Mouse (Mus musculus) adrenal gland, postnatal 14 days (tissue): Measurements from ENCODE around the gene Socs2. TPM values are rescaled to one million over a fixed set of nuclear protein-coding genes. Genes with fewer than 3 reads are reported as not detected.

Experiments
- DNase-seq: peaks from one replicate; pipeline ENCODE4 v3.0.0; 2021; ENCODE audit warnings: mixed read lengths
- total RNA-seq: library from RNA; stranded (reverse); gene quantifications from 2 replicates; pipeline ENCODE4 v1.2.3, GENCODE M21; 2021

The Socs2 gene
- total RNA-seq, 1 experiment from 2014 or later = 24.5 TPM

DNA sequence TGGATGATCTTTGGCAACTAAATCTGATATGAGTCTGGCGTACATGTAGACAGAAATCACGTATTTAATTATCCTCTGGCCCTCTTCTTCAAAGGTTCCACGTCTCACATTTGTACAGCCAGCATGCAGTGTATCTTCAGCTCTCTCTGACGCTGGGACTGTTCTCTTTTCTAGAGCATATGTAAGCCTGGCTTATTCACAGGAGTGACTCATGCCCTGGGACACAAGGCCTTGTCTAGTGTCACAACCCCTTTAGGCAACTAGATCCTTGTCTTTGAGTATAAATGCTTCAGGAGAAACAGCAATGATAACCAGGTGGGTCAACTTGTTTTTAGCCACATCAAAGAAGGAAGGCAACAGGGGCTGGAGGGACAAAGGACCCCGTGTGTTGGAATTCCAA is 5.7 kb upstream of the Socs2 start:
- DNase-seq = peak; percentile 25

DNA sequence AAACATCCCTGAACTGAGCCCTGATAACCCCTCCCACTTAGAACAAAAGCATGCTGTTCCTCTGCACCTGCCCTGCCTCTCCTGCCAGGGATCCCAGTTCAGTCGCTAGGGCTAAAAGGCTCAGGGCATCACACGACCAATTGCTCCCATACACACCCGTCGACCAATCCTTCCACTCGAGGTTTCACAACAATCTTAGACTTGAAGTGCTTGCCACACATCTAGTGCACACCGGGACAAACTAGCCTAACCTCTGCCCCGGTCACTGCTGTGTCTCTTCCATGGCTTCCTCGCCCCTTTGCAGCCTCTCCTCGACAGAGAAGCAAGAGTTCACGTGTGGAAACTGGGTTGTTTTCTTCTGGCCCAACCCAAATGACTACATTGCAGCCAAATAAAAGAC is 3.3 kb upstream of the Socs2 start:
- DNase-seq = peak; percentile 13

DNA sequence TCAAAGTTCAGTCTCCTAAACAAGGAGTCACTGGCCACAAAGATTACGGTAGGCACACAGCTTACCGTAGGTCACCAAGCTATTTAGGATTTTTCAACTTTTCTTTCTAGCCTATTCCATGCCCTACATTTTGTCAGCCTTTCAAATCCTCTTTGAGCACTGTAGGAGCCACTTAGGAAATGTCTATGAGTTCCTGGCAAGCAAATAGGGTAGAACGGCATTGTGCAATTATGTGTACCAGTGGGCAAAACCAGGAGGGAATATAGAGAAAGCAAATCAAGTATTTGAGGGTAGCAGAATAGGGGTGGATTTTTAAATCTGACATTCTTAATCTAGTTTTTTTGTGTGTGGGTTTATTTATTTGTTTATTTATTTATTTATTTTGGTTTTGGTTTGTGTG is 2.7 kb upstream of the Socs2 start:
- no peak for DNase-seq

DNA sequence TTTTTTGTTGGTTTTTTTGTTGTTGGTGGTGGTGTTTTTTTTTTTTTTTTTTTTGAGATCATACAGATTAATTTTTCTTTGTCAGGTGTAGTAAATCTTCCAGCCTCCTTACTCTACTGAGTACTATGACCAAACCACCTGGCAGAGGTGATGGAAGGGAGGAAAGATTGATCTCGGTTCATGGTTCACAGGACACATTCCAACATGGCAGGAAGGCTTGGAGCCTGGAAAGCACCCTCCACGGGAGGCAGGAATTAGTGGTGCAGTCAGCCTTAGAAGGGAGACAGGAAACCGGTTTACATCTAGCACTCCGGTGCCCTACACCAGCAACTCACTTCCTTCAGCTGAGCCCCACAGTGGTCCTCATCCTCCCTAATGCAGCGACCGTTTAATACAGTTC is 1.7 kb upstream of the Socs2 start:
- no peak for DNase-seq

DNA sequence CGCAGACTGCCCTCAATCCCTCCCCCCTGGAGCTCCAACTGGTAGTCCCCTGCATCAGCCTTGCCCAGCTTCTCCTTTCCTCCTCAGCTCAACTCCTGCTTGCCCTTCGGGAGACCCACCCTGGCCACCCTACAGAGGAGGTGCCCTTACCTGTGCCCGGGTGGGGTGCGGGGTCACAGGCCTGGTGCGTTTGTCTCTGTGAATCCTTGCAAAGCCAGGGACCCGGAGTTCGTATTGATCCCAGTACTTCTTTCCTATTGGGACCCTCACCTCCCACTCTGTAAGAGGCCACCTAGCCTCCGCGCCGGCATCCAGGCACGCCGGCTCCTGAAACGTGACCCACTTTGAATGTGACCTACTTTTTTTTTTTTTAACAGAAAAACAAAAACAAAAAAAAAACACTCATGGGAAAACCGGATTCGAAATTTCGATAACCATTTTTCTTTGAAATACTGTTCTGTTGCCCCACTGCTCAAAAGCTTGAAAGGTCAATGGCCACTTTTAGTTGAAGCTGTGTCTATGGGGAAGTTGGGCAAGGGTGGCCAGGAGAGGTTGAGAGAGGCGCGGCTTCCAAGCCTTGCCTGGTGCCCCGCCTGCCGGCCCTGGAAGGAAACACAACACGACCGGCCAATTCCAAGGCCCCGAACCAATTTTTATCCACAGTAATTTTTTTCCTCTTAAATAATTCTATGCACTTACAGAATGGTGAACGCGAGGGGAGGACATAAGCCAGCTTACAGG is 686 bp upstream of the Socs2 start:
- DNase-seq = peak; percentile 89

DNA sequence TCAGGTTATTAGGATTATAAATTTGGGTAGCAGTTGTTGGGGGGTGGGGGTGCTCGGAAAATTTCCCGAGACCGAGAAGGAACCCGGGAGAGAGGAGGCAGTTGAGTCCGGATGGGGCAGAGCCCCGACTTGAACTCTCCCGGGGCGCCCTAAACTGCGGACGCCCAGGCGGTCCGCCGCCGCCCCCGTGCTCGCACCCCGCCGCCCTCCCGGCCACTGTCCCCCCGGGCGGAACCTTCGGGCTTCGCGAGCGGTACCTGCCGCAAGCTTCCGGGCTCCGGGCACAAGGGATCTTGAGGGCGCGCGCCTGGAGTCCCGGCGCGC is 657 bp downstream of the Socs2 start:
- DNase-seq = no peak

DNA sequence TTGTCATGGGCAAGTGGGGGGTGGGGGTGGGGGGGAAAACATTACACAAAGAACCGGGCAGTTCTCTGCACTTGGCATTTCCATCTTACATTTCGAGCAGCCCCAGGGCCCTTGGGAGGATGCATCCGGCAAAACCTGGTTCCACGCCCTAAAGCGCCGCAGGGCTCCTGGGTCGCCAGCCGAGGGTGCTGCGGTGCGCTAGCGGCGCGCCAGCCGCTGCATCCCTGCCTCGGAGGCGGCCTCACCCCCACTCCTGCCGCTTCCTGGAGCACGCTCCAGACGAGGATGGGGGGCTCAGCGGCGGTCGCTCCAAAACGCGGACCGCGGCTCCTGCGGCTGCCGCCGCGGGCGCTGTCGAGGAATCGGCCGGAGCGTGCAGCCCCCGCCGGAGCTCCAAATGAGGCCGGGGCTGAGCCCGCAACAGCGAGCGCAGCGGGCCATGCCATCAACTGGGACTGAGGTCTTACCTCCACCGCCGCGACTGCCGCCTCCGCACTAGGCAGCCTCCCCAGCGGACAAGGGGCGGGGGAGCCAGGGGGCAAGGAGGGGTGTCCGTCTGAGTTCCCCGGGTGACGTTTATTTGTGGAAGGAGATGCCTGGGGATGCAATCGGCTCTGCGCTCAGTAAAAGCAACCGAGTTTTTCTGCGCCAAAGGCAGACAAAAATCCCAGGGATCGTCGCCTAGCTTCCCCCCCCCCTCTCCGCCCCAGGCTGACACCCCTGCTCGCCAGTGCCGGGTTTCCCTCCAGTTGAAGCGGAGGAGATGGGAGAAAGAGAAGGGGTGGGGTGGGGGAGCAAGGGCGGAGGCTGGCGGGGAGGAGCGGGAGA is 1.2 kb downstream of the Socs2 start:
- DNase-seq = peak; percentile 73

DNA sequence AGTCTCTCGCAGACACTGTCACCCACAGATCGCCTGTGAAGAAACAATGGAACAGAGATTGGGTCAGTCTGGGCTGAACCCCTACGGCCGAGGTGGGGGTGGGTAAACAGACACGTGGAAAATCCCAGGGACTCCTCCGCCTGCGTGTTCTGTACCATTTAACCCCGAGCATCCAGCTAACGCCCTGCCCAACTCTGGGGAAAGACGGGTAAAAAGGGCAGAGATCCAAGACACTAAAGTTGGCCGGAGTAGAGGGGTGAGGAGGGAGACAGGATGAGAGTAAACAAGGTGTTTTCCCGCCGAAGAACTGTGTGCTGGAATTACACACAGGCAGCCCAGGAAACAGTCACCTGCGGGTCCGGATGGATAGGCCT is 1.8 kb downstream of the Socs2 start:
- DNase-seq = peak; percentile 11

DNA sequence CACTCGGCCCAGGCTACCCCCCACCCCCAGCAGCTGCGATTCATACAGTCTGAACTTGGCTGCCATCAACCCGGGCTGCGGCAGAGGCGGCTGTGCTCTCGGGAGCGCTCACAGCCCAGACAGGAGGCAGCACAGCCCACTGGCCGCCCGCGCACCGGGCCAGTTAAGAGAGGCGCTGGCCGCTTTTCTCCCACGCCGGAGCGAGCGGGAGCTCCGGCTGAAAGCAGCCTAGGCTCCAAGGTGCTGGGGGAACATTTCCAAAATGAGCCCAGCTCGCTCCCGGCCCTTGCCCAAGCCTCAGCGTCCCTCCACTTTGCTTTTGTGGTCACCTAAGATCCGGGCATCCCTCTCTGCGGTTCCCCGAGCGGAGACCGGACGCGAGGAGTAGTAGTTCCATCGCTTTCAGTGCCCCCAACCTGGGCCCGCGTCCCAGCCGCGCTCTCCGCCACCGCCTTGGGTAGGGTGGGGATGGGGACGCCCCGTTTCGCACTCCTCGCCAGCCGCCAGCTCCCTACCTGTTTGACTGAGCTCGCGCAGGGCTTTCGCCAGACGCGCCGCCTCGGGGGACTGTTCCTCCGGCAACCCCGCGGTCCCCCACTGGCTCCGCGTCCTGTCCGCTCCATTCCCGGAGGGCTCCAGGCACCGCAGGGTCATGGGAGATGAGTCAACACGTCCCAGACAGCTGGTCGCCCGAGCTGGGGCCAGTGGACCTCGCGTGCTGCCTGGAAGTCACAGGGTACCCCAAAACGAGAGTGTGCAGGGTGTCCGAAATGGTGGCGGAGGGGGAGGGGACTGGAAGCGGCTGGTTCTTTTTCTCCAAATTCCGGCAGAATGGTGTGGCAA is 2.4 kb downstream of the Socs2 start:
- DNase-seq = peak; percentile 71

DNA sequence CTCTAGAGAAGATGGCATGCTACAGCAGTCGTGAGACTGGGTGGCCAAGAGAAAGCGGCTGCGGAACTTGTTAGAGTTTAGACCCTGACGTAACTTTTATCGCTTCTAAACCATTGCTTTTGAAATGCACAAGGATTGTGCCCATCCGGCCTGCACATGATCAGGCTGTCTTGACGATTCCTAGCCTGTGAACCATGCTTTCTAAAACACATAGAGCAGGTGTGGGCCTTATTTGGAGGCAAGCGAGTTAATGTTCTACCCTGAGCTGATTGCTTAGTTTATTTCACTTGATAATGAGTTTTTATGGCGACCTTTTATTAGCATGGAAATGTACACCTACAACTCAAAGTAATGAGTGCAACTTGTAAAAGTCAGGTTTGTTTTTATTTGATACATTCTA is 5.8 kb downstream of the Socs2 start:
- no peak for DNase-seq

DNA sequence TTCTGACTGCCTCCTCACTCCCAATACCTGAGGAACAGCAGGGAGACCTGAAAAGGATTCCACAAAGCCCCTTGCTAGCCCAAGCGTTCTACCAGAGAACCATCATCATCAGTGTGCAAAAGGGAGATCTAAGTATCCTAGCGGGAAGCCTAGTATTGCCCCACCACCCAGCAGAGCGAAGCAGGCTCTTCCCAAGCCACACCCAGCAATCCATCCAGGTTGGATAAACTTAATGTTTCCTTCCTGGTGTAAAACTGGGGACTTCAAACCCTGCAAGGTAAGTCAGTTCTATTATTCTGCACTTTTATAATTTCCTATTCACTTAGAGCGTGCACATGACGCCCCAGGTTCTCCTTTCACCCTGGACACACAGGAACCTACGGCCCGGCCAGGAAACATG is 6.3 kb downstream of the Socs2 start:
- DNase-seq = no peak

DNA sequence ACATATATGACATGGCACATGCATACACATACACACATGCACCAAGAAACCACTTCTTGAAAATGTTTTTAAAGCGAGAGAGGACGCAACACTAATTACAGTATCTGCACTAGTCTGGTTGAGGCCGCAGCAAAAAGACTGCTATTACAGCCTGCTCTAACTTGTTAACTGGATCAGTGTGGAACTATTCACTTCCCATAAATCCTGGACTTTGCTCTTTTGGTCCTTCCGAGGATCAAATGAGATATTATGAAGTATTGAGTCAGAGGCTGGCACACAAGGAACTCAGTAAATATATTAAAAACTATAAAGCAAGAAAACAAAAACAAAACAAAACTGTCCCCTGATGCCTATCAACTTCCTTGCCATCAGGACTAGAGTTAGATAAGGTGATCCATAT is 6.8 kb downstream of the Socs2 start:
- DNase-seq = no peak

DNA sequence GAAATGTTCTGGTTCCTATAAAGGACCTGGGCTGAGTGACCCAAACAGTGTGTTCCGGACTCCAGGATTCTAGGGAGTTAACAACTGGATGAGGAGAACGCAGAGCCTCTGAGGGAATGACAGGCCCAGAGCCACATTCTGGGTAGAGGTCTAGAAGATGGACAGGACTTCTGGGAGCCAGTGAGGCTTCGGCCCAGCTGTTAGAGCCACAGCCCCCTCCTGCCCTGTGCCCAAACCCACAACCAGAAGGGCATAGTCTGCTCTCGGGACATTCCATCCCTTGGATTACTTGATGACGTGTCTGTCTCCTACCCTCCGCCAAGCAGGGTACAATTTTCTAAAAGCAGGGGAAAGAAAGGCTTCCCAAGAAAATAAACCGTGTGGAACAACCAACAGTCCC is 7.8 kb downstream of the Socs2 start:
- DNase-seq = no peak

DNA sequence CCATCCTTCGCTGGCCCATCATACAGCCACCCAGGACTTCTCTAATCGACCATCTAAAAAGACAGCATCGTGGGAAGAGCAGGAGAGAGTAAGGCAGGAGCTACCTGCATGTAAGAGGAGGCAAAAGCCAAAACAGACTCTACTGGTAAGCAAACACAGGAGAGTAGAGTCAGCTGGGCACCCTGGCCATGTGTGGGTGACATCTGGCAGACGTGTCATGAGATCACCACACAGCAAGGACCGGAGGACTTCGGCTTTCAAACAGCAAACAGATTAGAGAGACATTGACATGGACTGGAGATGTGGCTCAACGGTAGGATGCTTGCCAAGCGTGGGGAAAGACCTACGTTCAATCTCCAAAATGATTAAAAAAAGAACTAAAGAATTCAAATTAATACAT is 8.5 kb downstream of the Socs2 start:
- DNase-seq = no peak

DNA sequence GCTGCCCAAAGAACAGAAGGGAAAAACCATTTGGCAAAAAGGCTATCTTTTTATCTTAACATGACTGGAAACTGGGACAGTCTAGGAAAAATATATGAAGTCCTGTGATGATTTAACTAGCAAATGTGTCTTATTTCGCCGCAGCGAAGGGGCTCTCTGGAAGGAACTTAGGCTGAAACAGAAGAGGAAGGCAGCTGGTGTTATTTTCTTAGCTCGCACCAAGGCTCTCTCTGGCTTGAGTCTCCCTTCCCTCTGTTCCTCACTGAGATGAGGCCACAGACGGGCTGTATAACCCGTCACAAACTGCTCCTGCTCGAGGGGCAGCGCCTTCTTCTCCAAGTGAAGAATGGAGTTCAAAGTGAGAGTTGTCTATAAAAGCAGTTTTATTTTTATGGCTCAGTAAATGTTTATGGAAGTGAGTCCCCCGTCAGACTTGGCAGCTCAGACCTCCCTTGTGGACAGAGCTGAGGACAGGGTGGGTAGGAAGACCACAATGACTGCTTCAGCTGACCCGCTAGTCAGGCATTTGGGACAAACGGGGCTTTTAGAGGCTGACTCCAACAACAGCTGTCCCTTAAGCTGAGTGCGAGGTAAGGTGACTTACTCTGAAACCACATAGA is 9.3 kb downstream of the Socs2 start:
- no peak for DNase-seq

DNA sequence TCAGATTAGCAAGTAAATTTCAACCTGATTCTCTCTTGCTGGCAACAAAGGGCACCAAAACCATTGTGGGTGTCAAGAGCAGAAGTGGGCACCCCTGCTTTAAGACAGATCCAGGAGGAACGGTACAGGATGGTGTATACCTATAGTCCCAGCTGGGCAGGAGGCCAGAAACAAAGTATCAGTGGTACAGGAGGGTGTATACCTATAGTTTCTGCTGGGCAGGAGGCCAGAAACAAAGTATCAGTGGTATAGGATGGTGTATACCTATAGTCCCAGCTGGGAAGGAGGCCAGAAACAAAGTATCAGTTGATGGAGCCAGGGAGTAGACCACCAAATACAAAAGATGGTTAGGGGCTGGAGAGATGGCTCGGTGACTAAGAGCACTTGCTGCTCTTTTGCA is 12.2 kb downstream of the Socs2 start:
- DNase-seq = no peak

DNA sequence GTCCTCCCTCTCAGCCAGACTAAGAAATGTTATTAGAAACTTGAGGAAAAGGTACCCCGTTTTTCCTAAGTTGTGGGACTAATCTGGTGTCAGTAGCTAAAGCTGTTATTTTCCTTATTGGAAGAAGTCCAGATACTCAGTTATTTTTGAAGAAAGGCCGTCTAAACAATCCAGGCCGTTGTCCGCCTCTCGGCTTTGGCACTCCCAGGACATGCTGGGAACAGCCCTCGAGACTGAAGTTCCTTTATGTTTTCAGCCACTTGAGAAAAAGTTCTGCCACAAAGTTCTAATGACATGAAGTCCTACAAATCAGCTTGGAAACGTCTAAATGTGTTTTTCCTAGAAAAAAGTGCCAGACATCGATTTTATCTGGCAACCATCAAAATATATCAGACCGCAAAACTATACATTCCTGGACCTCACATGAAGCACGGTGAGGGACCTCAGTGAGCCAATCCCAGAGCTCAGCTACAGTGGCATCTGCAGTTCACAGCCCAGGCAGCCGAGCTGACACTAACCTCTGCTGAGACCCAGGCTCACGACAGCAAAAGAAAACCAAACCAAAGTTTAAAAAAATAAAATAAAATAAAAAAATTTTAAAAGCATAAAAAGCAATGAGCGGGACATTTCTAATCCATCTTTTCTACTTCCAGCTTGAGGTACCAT is 17.2 kb downstream of the Socs2 start:
- DNase-seq = no peak

DNA sequence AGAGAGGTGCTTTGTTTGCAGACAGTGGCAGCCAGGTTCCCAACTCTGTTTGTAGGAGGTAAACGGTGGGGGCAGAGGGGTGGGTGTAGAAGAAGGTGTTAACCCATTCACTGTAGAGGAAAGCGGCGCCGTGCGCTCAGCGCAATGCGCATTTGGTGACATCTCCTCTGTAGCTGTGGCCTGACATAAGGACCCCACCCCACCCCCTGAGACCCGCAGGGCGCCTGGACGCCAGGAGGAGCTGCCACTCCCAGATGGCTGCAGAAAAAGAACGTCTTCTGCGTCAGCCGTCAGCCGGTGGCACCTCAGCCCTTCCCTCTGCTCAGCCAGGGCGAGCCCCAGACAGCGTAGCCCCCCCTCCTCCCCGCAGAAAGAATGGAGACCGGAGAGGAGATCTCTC is 18.5 kb downstream of the Socs2 start:
- peak; percentile 18 for DNase-seq

DNA sequence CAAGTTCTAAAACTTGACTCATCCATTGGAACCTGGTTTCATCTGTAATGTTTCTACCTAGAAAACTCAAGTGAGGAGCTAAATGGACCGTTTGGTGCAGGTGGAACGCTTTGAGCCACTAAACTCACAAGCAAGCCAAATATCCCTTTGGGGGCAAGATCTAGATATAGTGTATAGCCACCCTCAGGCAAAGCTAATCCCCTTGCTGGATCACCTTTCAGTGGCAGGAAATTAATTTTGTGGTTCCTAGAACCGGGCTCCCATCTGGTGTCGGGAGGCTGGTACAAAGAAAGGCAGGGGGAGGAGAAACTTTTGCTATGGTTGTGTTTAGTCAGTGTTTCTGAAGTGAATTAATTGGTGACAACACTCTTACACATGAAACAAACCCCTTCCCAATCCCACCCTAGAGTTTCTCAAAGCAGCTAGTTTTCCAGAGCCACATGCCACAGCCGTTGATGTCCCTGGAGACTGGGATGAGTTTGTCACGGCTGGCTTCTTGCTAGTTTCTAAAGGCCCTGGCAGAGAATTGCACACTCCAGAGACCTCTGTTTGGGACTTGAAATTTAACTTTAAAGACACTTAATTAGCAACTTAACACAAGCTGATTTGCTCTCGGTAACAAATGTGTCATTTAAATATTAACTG is 19.7 kb downstream of the Socs2 start:
- DNase-seq = no peak

DNA sequence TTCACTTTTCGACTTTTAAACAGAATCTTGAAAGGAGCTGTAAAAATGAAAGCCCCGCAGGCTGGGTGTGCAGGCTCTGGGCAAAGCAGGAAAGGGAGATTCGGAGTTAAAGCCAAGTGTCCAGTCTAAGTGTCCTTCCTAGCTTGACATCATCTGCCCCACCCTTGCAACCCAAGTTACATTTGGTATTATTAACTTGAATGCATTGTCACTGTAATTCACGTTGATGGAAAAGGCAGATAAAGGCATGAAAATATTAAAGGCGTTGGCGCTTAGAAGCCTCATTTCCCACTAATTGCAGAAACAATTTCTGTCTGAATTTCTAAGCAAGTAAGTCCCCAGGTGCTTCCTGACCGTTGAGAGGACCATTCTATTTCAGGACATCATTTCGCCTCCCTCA is 20.6 kb downstream of the Socs2 start:
- DNase-seq = no peak
